Mouse (Mus musculus) stomach, embryonic 15.5 days (tissue): ENCODE results near the gene Abca7. TPM values are rescaled to one million over a fixed set of nuclear protein-coding genes. Genes with fewer than 3 reads are reported as not detected.

Experiments used
- ATAC-seq: fragments of 200-750 bp; cut with Nextera tagmentation; 2 replicates; pipeline ENCODE4 v1.8.0; 2017; ENCODE audit warnings: low read depth, moderate number of reproducible peaks, moderate TSS enrichment; ENCODE audit not compliant: insufficient read depth, low FRiP score
- H3K27ac ChIP-seq: fragments of 300-500 bp; sonication (generic); 2 replicates; pipeline ENCODE4 v1.5.1; 2015; ENCODE audit warnings: mild to moderate bottlenecking, inconsistent platforms
- H3K27me3 ChIP-seq: fragments of 300-500 bp; sonication (generic); replicated peaks from 2 replicates; pipeline ENCODE4 v1.6.1; 2015; ENCODE audit warnings: inconsistent platforms
- H3K36me3 ChIP-seq: fragments of 300-500 bp; sonication (generic); 2 replicates; pipeline ENCODE4 v1.6.1; 2015; ENCODE audit warnings: inconsistent platforms
- H3K4me1 ChIP-seq: fragments of 300-500 bp; sonication (generic); 2 replicates; pipeline ENCODE4 v1.6.1; 2015; ENCODE audit warnings: inconsistent platforms
- H3K4me2 ChIP-seq: fragments of 300-500 bp; sonication (generic); 2 replicates; pipeline ENCODE4 v1.6.1; 2015; ENCODE audit warnings: mild to moderate bottlenecking, inconsistent platforms
- H3K4me3 ChIP-seq: fragments of 300-500 bp; sonication (generic); replicated peaks from 2 replicates; pipeline ENCODE4 v1.5.1; 2015; ENCODE audit warnings: inconsistent platforms
- H3K9ac ChIP-seq: fragments of 300-500 bp; sonication (generic); 2 replicates; pipeline ENCODE4 v1.6.1; 2015; ENCODE audit warnings: inconsistent platforms
- H3K9me3 ChIP-seq: fragments of 300-500 bp; sonication (generic); 2 replicates; pipeline ENCODE4 v1.6.1; 2016; ENCODE audit warnings: inconsistent platforms
- WGBS: fragments of 180-500 bp; shearing (Covaris S2); methylation state at CpG from one replicate; pipeline ENCODE4 v1.1.7; 2015; 5-methylcytosine and 5-hydroxymethylcytosine counted together
- polyA plus RNA-seq: library from polyadenylated mRNA; unstranded; fragments of >200 nt; fragmentation: Nextera tagmentation; extraction: Ambion mirVana; gene quantifications from 2 replicates; pipeline ENCODE4 v1.2.1, GENCODE M21; 2015

The Abca7 gene
- polyA plus RNA-seq, 1 experiment from 2014 or later = 4.8 TPM

- Histone ChIP-seq H3K4me3 (no peak overlapping the region), H3K9ac (no peak overlapping the region), H3K4me2 (no peak overlapping the region), H3K36me3 (peaks cover 28% of the 10 kb centered on the region), H3K4me1 (no peaks in the 10 kb centered on the region), H3K9me3 (no peaks in the 10 kb centered on the region), H3K27me3 (no peaks in the 10 kb centered on the region), H3K27ac (no peak overlapping the region)
- 73% methylated on average over 23 of the region's 23 CpGs for WGBS
- ATAC-seq = no peak
Observed at GRCm38 (mm10) chr10:80063877-80064650, 67.8 kb downstream of the Abca7 start.

Other genes starting within 250 kb of the Abca7 start
- 33.9 and 38.7 TPM in 2 replicates for gene Polrmt, start 249.9 kb upstream of the Abca7 start, polyA plus RNA-seq
- gene Fgf22, start 241.4 kb upstream of the Abca7 start, polyA plus RNA-seq = 0.31 and 0.36 TPM in 2 replicates
- 87.8 and 88.1 TPM in 2 replicates for gene Rnf126, start 229.5 kb upstream of the Abca7 start, polyA plus RNA-seq
- 14.8 and 15.5 TPM in 2 replicates for gene Fstl3, start 219.2 kb upstream of the Abca7 start, polyA plus RNA-seq
- gene Prss57, start 205.5 kb upstream of the Abca7 start, polyA plus RNA-seq = 0.23 and 0.31 TPM in 2 replicates
- 53.3 and 54.1 TPM in 2 replicates for gene Palm, start 202.9 kb upstream of the Abca7 start, polyA plus RNA-seq
- gene Misp, start 175.5 kb upstream of the Abca7 start, polyA plus RNA-seq = 50.0 and 67.2 TPM in 2 replicates
- gene Ptbp1, start 142.1 kb upstream of the Abca7 start, polyA plus RNA-seq = 295 and 299 TPM in 2 replicates
- gene Prtn3, start 122.0 kb upstream of the Abca7 start, polyA plus RNA-seq = 5.2 and 10.6 TPM in 2 replicates
- gene Plppr3, start 121.9 kb upstream of the Abca7 start, polyA plus RNA-seq = 32.9 and 36.1 TPM in 2 replicates
- 3.8 and 11.1 TPM in 2 replicates for gene Elane, start 110.2 kb upstream of the Abca7 start, polyA plus RNA-seq
- gene Cfd, start 105.6 kb upstream of the Abca7 start, polyA plus RNA-seq = not detected in 2 replicates
- gene Med16, start 87.6 kb upstream of the Abca7 start, polyA plus RNA-seq = 43.6 and 47.8 TPM in 2 replicates
- 4.4 and 13.3 TPM in 2 replicates for gene Gm26602, start 85.6 kb upstream of the Abca7 start, polyA plus RNA-seq
- gene Kiss1r, start 79.5 kb upstream of the Abca7 start, polyA plus RNA-seq = 0.83 and 0.94 TPM in 2 replicates
- 137 and 140 TPM in 2 replicates for gene R3hdm4, start 75.3 kb upstream of the Abca7 start, polyA plus RNA-seq
- gene Arid3a, start 69.5 kb upstream of the Abca7 start, polyA plus RNA-seq = 9.8 and 10.0 TPM in 2 replicates
- gene Wdr18, start 36.3 kb upstream of the Abca7 start, polyA plus RNA-seq = 86.0 and 86.2 TPM in 2 replicates
- 0.27 and 0.34 TPM in 2 replicates for gene Grin3b, start 25.8 kb upstream of the Abca7 start, polyA plus RNA-seq
- gene Tmem259, start 12.2 kb upstream of the Abca7 start, polyA plus RNA-seq = 20.6 and 21.3 TPM in 2 replicates
- 274 and 279 TPM in 2 replicates for gene Cnn2, start 7.9 kb upstream of the Abca7 start, polyA plus RNA-seq
- gene Arhgap45, start 20.2 kb downstream of the Abca7 start, polyA plus RNA-seq = 9.1 and 10.0 TPM in 2 replicates
- gene Polr2e, start 43.3 kb downstream of the Abca7 start, polyA plus RNA-seq = 188 and 199 TPM in 2 replicates
- gene Gpx4, start 50.7 kb downstream of the Abca7 start, polyA plus RNA-seq = 500 and 567 TPM in 2 replicates
- 14.8 and 15.9 TPM in 2 replicates for gene Sbno2, start 109.1 kb downstream of the Abca7 start, polyA plus RNA-seq
- 16.9 and 19.2 TPM in 2 replicates for gene Stk11, start 119.3 kb downstream of the Abca7 start, polyA plus RNA-seq
- 544 and 602 TPM in 2 replicates for gene Atp5d, start 142.1 kb downstream of the Abca7 start, polyA plus RNA-seq
- 5.1 and 6.7 TPM in 2 replicates for gene Cbarp, start 144.3 kb downstream of the Abca7 start, polyA plus RNA-seq
- gene Midn, start 151.8 kb downstream of the Abca7 start, polyA plus RNA-seq = 16.0 and 19.8 TPM in 2 replicates
- 90.3 and 103 TPM in 2 replicates for gene Cirbp, start 169.5 kb downstream of the Abca7 start, polyA plus RNA-seq
- 17.5 and 19.7 TPM in 2 replicates for gene 1600002K03Rik, start 176.4 kb downstream of the Abca7 start, polyA plus RNA-seq
- gene Efna2, start 183.0 kb downstream of the Abca7 start, polyA plus RNA-seq = 15.7 TPM in 2 replicates
- 58.6 and 66.5 TPM in 2 replicates for gene Mum1, start 229.9 kb downstream of the Abca7 start, polyA plus RNA-seq